Mouse (Mus musculus) midbrain, embryonic 16.5 days (tissue): ENCODE data around the gene Aanat. TPM values are rescaled to one million over a fixed set of nuclear protein-coding genes. Genes with fewer than 3 reads are reported as not detected.

Experiments used
- ATAC-seq: fragments of 200-750 bp; cut with Nextera tagmentation; 2 replicates; pipeline ENCODE4 v1.8.0; 2017; ENCODE audit warnings: moderate TSS enrichment
- H3K27ac ChIP-seq: fragments of 300-500 bp; sonication (generic); 2 replicates; pipeline ENCODE4 v1.5.1; 2014; ENCODE audit warnings: mild to moderate bottlenecking, low read length, mixed read lengths
- H3K27me3 ChIP-seq: fragments of 300-500 bp; sonication (generic); 2 replicates; pipeline ENCODE4 v1.6.1; 2014; ENCODE audit warnings: low read depth, low read length, mixed read lengths; ENCODE audit not compliant: control insufficient read depth, insufficient read depth
- H3K36me3 ChIP-seq: fragments of 300-500 bp; sonication (generic); 2 replicates; pipeline ENCODE4 v1.6.1; 2014; ENCODE audit warnings: mild to moderate bottlenecking, low read length, moderate library complexity, mixed read lengths; ENCODE audit not compliant: control insufficient read depth, insufficient read depth
- H3K4me1 ChIP-seq: fragments of 300-500 bp; sonication (generic); 2 replicates; pipeline ENCODE4 v1.6.1; 2014; ENCODE audit warnings: mild to moderate bottlenecking, low read length, mixed read lengths; ENCODE audit not compliant: control insufficient read depth, insufficient read depth
- H3K4me2 ChIP-seq: fragments of 300-500 bp; sonication (generic); 2 replicates; pipeline ENCODE4 v1.6.1; 2014; ENCODE audit warnings: mild to moderate bottlenecking, low read length, mixed read lengths
- H3K4me3 ChIP-seq: fragments of 300-500 bp; sonication (generic); 2 replicates; pipeline ENCODE4 v1.5.1; 2014; ENCODE audit warnings: low read depth, mild to moderate bottlenecking, low read length, moderate library complexity, mixed read lengths
- H3K9ac ChIP-seq: fragments of 300-500 bp; sonication (generic); 2 replicates; pipeline ENCODE4 v1.6.1; 2014; ENCODE audit warnings: low read depth, low read length, mixed read lengths
- H3K9me3 ChIP-seq: fragments of 300-500 bp; sonication (generic); replicated peaks from 2 replicates; pipeline ENCODE4 v1.6.1; 2014; ENCODE audit warnings: mild to moderate bottlenecking, low read length, mixed read lengths; ENCODE audit not compliant: control insufficient read depth, poor library complexity, severe bottlenecking
- WGBS: fragments of 180-500 bp; shearing (Covaris S2); extraction: QIAGEN DNeasy Blood & Tissue Kit; methylation state at CpG from one replicate; pipeline ENCODE4 v1.1.7; 2014; 5-methylcytosine and 5-hydroxymethylcytosine counted together
- polyA plus RNA-seq: library from polyadenylated mRNA; unstranded; fragments of >200 nt; fragmentation: Nextera tagmentation; extraction: Ambion mirVana; gene quantifications from 2 replicates; pipeline ENCODE4 v1.2.1, GENCODE M21; 2015

The Aanat gene
- 0.20 and 0.36 TPM in 2 replicates for polyA plus RNA-seq

- Histone ChIP-seq H3K4me3 (peak within 1 kb of the TSS; percentile 28), H3K27ac (peak within 1 kb of the TSS; percentile 55; the same call in 1 of the 2 replicates), H3K9me3 (no peaks in the 10 kb centered on the region), H3K36me3 (no peaks in the 10 kb centered on the region), H3K4me2 (peak within 1 kb of the TSS; percentile 51), H3K9ac (peak within 1 kb of the TSS; percentile 46; the same call in 1 of the 2 replicates), H3K4me1 (peaks cover 13% of the 10 kb centered on the region), H3K27me3 (no peaks in the 10 kb centered on the region)
- ATAC-seq = no peak
- 63% methylated on average over 5 of the region's 5 CpGs for WGBS
Observed at GRCm38 (mm10) chr11:116586310-116586709, at the start of gene Aanat. Gene Aanat, plus strand, starts transcription at chr11:116586432.

- Histone ChIP-seq H3K27me3 (peaks cover 25% of the 10 kb centered on the region), H3K9ac (no peak overlapping the region), H3K4me1 (peaks cover 23% of the 10 kb centered on the region), H3K9me3 (no peaks in the 10 kb centered on the region), H3K36me3 (peaks cover 21% of the 10 kb centered on the region), H3K27ac (no peak overlapping the region), H3K4me3 (no peak overlapping the region), H3K4me2 (no peak overlapping the region)
- ATAC-seq = no peak
- WGBS = 94% methylated on average over 7 of the region's 7 CpGs
Observed at GRCm38 (mm10) chr11:116536685-116537084, 49.5 kb upstream of the Aanat start.

- H3K9me3 ChIP-seq = no peaks in the 10 kb centered on the region
- no peak overlapping the region for H3K4me2 ChIP-seq
- WGBS = 69% methylated on average over 5 of the region's 5 CpGs
- no peak overlapping the region for H3K27ac ChIP-seq
- ATAC-seq = no peak
- H3K36me3 ChIP-seq = peaks cover 27% of the 10 kb centered on the region
- H3K27me3 ChIP-seq = peaks cover 23% of the 10 kb centered on the region
- peaks cover 17% of the 10 kb centered on the region for H3K4me1 ChIP-seq
- H3K4me3 ChIP-seq = no peak overlapping the region
- H3K9ac ChIP-seq = no peak overlapping the region
Observed at GRCm38 (mm10) chr11:116537388-116537787, 48.8 kb upstream of the Aanat start.

- Histone ChIP-seq H3K4me1 (peaks cover 9% of the 10 kb centered on the region), H3K9me3 (no peaks in the 10 kb centered on the region), H3K36me3 (peaks cover 36% of the 10 kb centered on the region), H3K27ac (no peak overlapping the region), H3K4me2 (no peak overlapping the region), H3K27me3 (peaks cover 17% of the 10 kb centered on the region), H3K9ac (no peak overlapping the region; the same call in 1 of the 2 replicates), H3K4me3 (no peak overlapping the region)
- 91% methylated on average over 12 of the region's 12 CpGs for WGBS
- ATAC-seq = no peak
Observed at GRCm38 (mm10) chr11:116538142-116538735, 48.0 kb upstream of the Aanat start.

- no peaks in the 10 kb centered on the region for H3K9me3 ChIP-seq
- H3K4me1 ChIP-seq = no peaks in the 10 kb centered on the region
- H3K36me3 ChIP-seq = peaks cover 63% of the 10 kb centered on the region
- H3K9ac ChIP-seq = no peak overlapping the region
- 98% methylated on average over 11 of the region's 11 CpGs for WGBS
- no peaks in the 10 kb centered on the region for H3K27me3 ChIP-seq
- H3K4me2 ChIP-seq = no peak overlapping the region
- no peak for ATAC-seq
- H3K4me3 ChIP-seq = no peak overlapping the region
- H3K27ac ChIP-seq = no peak overlapping the region
Observed at GRCm38 (mm10) chr11:116541183-116541582, 45.0 kb upstream of the Aanat start.

- Histone ChIP-seq H3K4me2 (no peak overlapping the region), H3K9ac (no peak overlapping the region), H3K27me3 (no peaks in the 10 kb centered on the region), H3K36me3 (peaks cover 66% of the 10 kb centered on the region), H3K4me3 (no peak overlapping the region), H3K4me1 (no peaks in the 10 kb centered on the region), H3K27ac (no peak overlapping the region), H3K9me3 (no peaks in the 10 kb centered on the region)
- WGBS = 93% methylated on average over 4 of the region's 4 CpGs
- ATAC-seq = no peak
Observed at GRCm38 (mm10) chr11:116543110-116543509, 43.1 kb upstream of the Aanat start.

GRCm38 (mm10) chr11:116547296-116548060 lies 38.8 kb upstream of the Aanat start:
- Histone ChIP-seq H3K9ac (no peak overlapping the region), H3K9me3 (no peaks in the 10 kb centered on the region), H3K4me2 (no peak overlapping the region), H3K4me3 (no peak overlapping the region), H3K27ac (no peak overlapping the region), H3K27me3 (no peaks in the 10 kb centered on the region), H3K36me3 (peaks cover 41% of the 10 kb centered on the region), H3K4me1 (no peaks in the 10 kb centered on the region)
- 80% methylated on average over 17 of the region's 17 CpGs for WGBS
- ATAC-seq = no peak

- Histone ChIP-seq H3K27ac (no peak overlapping the region), H3K4me1 (no peaks in the 10 kb centered on the region), H3K4me3 (no peak overlapping the region), H3K4me2 (no peak overlapping the region), H3K9ac (no peak overlapping the region), H3K36me3 (peaks cover 28% of the 10 kb centered on the region), H3K9me3 (no peaks in the 10 kb centered on the region), H3K27me3 (no peaks in the 10 kb centered on the region)
- 96% methylated on average over 9 of the region's 9 CpGs for WGBS
- no peak for ATAC-seq
Observed at GRCm38 (mm10) chr11:116548780-116549179, 37.5 kb upstream of the Aanat start.
